In genomic region chr4:95319036-95319435, GRCm38 (mm10) we compare ENCODE assay signal across 9 mouse cellular contexts.
A peak's percentile ranks its signal among the peaks of the same experiment; 100 is the strongest.
DNase-seq lines count a peak whose midpoint lies in the region; ATAC-seq and TF ChIP-seq lines count a peak whose summit lies in the region.
"Had no signal": no experiment of that assay in that cellular context is flagged by ENCODE, and none has a peak within 500 bp of the region (broad histone marks: within the 10 kb centered on the region; RNA-seq: fewer than 3 reads in every experiment).

No protein-coding gene starts in this region.

- 54% methylated on average over 6 of the region's 6 CpGs for WGBS in liver, postnatal 0 days (ENCODE audit: insufficient replicate concordance)
- WGBS in limb, embryonic 14.5 days, result 16% methylated on average over 6 of the region's 6 CpGs
- 56% methylated on average over 6 of the region's 6 CpGs for WGBS in hindbrain, embryonic 12.5 days

- no peak overlapping the region; the same call in 1 of the 2 replicates for H3K27ac ChIP-seq in liver, postnatal 0 days (ENCODE audit: low read depth)
- H3K27ac ChIP-seq in limb, embryonic 14.5 days (replicated peaks; ENCODE audit: low read depth, low read length), result 0 out of 2 replicates have a peak overlapping the region, but pooled peaks have one; percentile 26
- H3K27ac ChIP-seq in hindbrain, embryonic 12.5 days, result no peak overlapping the region

- H3K9me3 ChIP-seq in liver, postnatal 0 days (ENCODE audit: low read length), result no peaks in the 10 kb centered on the region
- H3K9me3 ChIP-seq in limb, embryonic 14.5 days (ENCODE audit: control insufficient read depth, low read length), result no peaks in the 10 kb centered on the region
- H3K9me3 ChIP-seq in hindbrain, embryonic 12.5 days (replicated peaks), result no peaks in the 10 kb centered on the region
- H3K9me3 ChIP-seq: G1E had no signal

- TF ChIP-seq POLR2A in limb, embryonic 14.5 days (IDR thresholded peaks at IDR 0.05; ENCODE audit: borderline replicate concordance, extremely low read depth, insufficient read depth, insufficient read length), result no peak

- peak; percentile 41 for ATAC-seq in liver, postnatal 0 days
- no peak for ATAC-seq in limb, embryonic 14.5 days (ENCODE audit: low FRiP score, low read depth)
- no peak for ATAC-seq in megakaryocyte progenitor cell, adult 5-6 weeks (replicated peaks; ENCODE audit: poor library complexity)
- ATAC-seq in hindbrain, embryonic 12.5 days (ENCODE audit: low FRiP score), result no peak

- H3K4me3 ChIP-seq in liver, postnatal 0 days (ENCODE audit: low read depth, low read length), result no peak overlapping the region
- no peak overlapping the region for H3K4me3 ChIP-seq in limb, embryonic 14.5 days (replicated peaks; ENCODE audit: low read length)
- H3K4me3 ChIP-seq in hindbrain, embryonic 12.5 days, result no peak overlapping the region

- no peak overlapping the region for H3K9ac ChIP-seq in liver, postnatal 0 days (replicated peaks)
- no peak overlapping the region for H3K9ac ChIP-seq in limb, embryonic 14.5 days (ENCODE audit: low read depth, low read length, severe bottlenecking)
- H3K9ac ChIP-seq in hindbrain, embryonic 12.5 days, result no peak overlapping the region

- H3K4me1 ChIP-seq in liver, postnatal 0 days (ENCODE audit: insufficient read depth), result peaks cover 5% of the 10 kb centered on the region; the same call in 1 of the 2 replicates
- H3K4me1 ChIP-seq in limb, embryonic 14.5 days (ENCODE audit: control insufficient read depth, insufficient read depth, low read length), result peaks cover 22% of the 10 kb centered on the region
- peaks cover 13% of the 10 kb centered on the region for H3K4me1 ChIP-seq in hindbrain, embryonic 12.5 days

- H3K27me3 ChIP-seq in liver, postnatal 0 days (ENCODE audit: insufficient read depth, low read length), result no peaks in the 10 kb centered on the region
- H3K27me3 ChIP-seq in limb, embryonic 14.5 days (ENCODE audit: control insufficient read depth, insufficient read depth, low read length), result no peaks in the 10 kb centered on the region
- H3K27me3 ChIP-seq in hindbrain, embryonic 12.5 days, result no peaks in the 10 kb centered on the region

- no peak overlapping the region for H3K4me2 ChIP-seq in liver, postnatal 0 days (ENCODE audit: low read depth, low read length)
- H3K4me2 ChIP-seq in limb, embryonic 14.5 days (replicated peaks; ENCODE audit: low read depth, low read length, severe bottlenecking), result no peak overlapping the region
- H3K4me2 ChIP-seq in hindbrain, embryonic 12.5 days (replicated peaks), result no peak overlapping the region

- no peak for DNase-seq in liver, postnatal 0 days
- DNase-seq in liver, result no peak
- peak; percentile 70 for DNase-seq in adrenal gland, adult 2 months
- peak; percentile 59 to 65 for DNase-seq in heart, adult 18-20 months
- no peak for DNase-seq in limb, embryonic 14.5 days (ENCODE audit: low spot score)
- no peak for DNase-seq in spleen, postnatal 14 days (ENCODE audit: low spot score in 2 of 2)

- TF ChIP-seq CTCF in liver, postnatal 0 days (IDR thresholded peaks at IDR 0.05; ENCODE audit: low read depth), result no peak

- H3K36me3 ChIP-seq in liver, postnatal 0 days (replicated peaks; ENCODE audit: insufficient read depth, low read length), result no peaks in the 10 kb centered on the region
- H3K36me3 ChIP-seq in limb, embryonic 14.5 days (ENCODE audit: control insufficient read depth, insufficient read depth, low read length), result no peaks in the 10 kb centered on the region
- no peaks in the 10 kb centered on the region for H3K36me3 ChIP-seq in hindbrain, embryonic 12.5 days
- H3K36me3 ChIP-seq: G1E had no signal

- 0 out of 2 replicates have a peak, but pooled peaks have one; percentile 27 for TF ChIP-seq EP300 in liver, postnatal 0 days (IDR thresholded peaks at IDR 0.05; ENCODE audit: low read depth)

Comparison
In these comparisons a context has a peak if more than half of its experiments do, and no peak if none do; other contexts are left out.
1. DNase-seq: peak in adrenal gland, adult 2 months (single experiment) and heart, adult 18-20 months (2 of 2); none in liver, postnatal 0 days (single experiment), liver (single experiment), limb, embryonic 14.5 days (single experiment) and spleen, postnatal 14 days (0 of 2).